ENCODE assay signal across 24 mouse cellular contexts in genomic region chr15:31900325-31900724, GRCm38 (mm10).
A peak's percentile ranks its signal among the peaks of the same experiment; 100 is the strongest.
DNase-seq lines count a peak whose midpoint lies in the region; ATAC-seq and TF ChIP-seq lines count a peak whose summit lies in the region.
"Had no signal": no experiment of that assay in that cellular context is flagged by ENCODE, and none has a peak within 500 bp of the region (broad histone marks: within the 10 kb centered on the region; RNA-seq: fewer than 3 reads in every experiment).

No protein-coding gene starts in this region.

- no peak overlapping the region for H3K4me2 ChIP-seq in forebrain, postnatal 0 days (ENCODE audit: low read depth)
- H3K4me2 ChIP-seq in hindbrain, postnatal 0 days (ENCODE audit: low read depth, low read length): no peak overlapping the region
- H3K4me2 ChIP-seq in hindbrain, embryonic 13.5 days: no peak overlapping the region
- no peak overlapping the region for H3K4me2 ChIP-seq in midbrain, postnatal 0 days (ENCODE audit: low read depth, low read length, poor library complexity, severe bottlenecking)
- H3K4me2 ChIP-seq in midbrain, embryonic 13.5 days (replicated peaks): no peak overlapping the region
- H3K4me2 ChIP-seq: heart, embryonic 11.5 days; hindbrain, embryonic 14.5 days; intestine, embryonic 15.5 days had no signal

- no peak overlapping the region for H3K4me3 ChIP-seq in forebrain, embryonic 10.5 days
- H3K4me3 ChIP-seq in forebrain, postnatal 0 days (ENCODE audit: low read depth, low read length): no peak overlapping the region
- H3K4me3 ChIP-seq in hindbrain, postnatal 0 days (ENCODE audit: low read length): no peak overlapping the region
- no peak overlapping the region for H3K4me3 ChIP-seq in hindbrain, embryonic 13.5 days
- H3K4me3 ChIP-seq in midbrain, postnatal 0 days (ENCODE audit: low read depth, low read length): no peak overlapping the region
- H3K4me3 ChIP-seq in midbrain, embryonic 13.5 days (replicated peaks): no peak overlapping the region
- H3K4me3 ChIP-seq: gastrocnemius, adult 2 months; intestine, embryonic 15.5 days had no signal

- H3K36me3 ChIP-seq in forebrain, embryonic 10.5 days (replicated peaks): no peaks in the 10 kb centered on the region
- H3K36me3 ChIP-seq in forebrain, postnatal 0 days (ENCODE audit: insufficient read depth): no peaks in the 10 kb centered on the region
- no peaks in the 10 kb centered on the region for H3K36me3 ChIP-seq in hindbrain, postnatal 0 days (ENCODE audit: insufficient read depth, low read length)
- H3K36me3 ChIP-seq in hindbrain, embryonic 13.5 days: no peaks in the 10 kb centered on the region
- H3K36me3 ChIP-seq in midbrain, postnatal 0 days (ENCODE audit: insufficient read depth, low read length): no peaks in the 10 kb centered on the region
- no peaks in the 10 kb centered on the region for H3K36me3 ChIP-seq in midbrain, embryonic 13.5 days
- H3K36me3 ChIP-seq: G1E; intestine, embryonic 15.5 days had no signal

- peaks cover 28% of the 10 kb centered on the region for H3K4me1 ChIP-seq in forebrain, embryonic 10.5 days
- no peaks in the 10 kb centered on the region for H3K4me1 ChIP-seq in forebrain, postnatal 0 days (ENCODE audit: insufficient read depth)
- no peaks in the 10 kb centered on the region for H3K4me1 ChIP-seq in hindbrain, postnatal 0 days (ENCODE audit: insufficient read depth, low read length)
- peaks cover 4% of the 10 kb centered on the region; the same call in 1 of the 2 replicates for H3K4me1 ChIP-seq in hindbrain, embryonic 13.5 days (replicated peaks)
- no peaks in the 10 kb centered on the region for H3K4me1 ChIP-seq in midbrain, postnatal 0 days (ENCODE audit: insufficient read depth, low read length)
- H3K4me1 ChIP-seq in midbrain, embryonic 13.5 days (replicated peaks): peaks cover 12% of the 10 kb centered on the region; the same call in 1 of the 2 replicates
- H3K4me1 ChIP-seq: intestine, embryonic 15.5 days had no signal

- H3K9ac ChIP-seq in forebrain, postnatal 0 days: no peak overlapping the region
- H3K9ac ChIP-seq in hindbrain, postnatal 0 days (replicated peaks; ENCODE audit: low read length): no peak overlapping the region
- no peak overlapping the region for H3K9ac ChIP-seq in hindbrain, embryonic 13.5 days
- H3K9ac ChIP-seq in midbrain, postnatal 0 days (replicated peaks; ENCODE audit: low read length, poor library complexity, severe bottlenecking): no peak overlapping the region
- H3K9ac ChIP-seq in midbrain, embryonic 13.5 days (replicated peaks): no peak overlapping the region
- H3K9ac ChIP-seq: hindbrain, embryonic 14.5 days; intestine, embryonic 15.5 days had no signal

- H3K27me3 ChIP-seq in forebrain, embryonic 10.5 days (ENCODE audit: poor library complexity, severe bottlenecking): no peaks in the 10 kb centered on the region
- no peaks in the 10 kb centered on the region for H3K27me3 ChIP-seq in forebrain, postnatal 0 days (ENCODE audit: insufficient read depth, low read length)
- H3K27me3 ChIP-seq in hindbrain, postnatal 0 days (ENCODE audit: insufficient read depth, low read length): no peaks in the 10 kb centered on the region
- H3K27me3 ChIP-seq in hindbrain, embryonic 13.5 days: no peaks in the 10 kb centered on the region
- H3K27me3 ChIP-seq in midbrain, postnatal 0 days (ENCODE audit: insufficient read depth, low read length): no peaks in the 10 kb centered on the region
- no peaks in the 10 kb centered on the region for H3K27me3 ChIP-seq in midbrain, embryonic 13.5 days
- H3K27me3 ChIP-seq: CH12.LX; intestine, embryonic 15.5 days had no signal

- TF ChIP-seq CTCF in forebrain, postnatal 0 days (IDR thresholded peaks at IDR 0.05; ENCODE audit: low read depth): no peak
- TF ChIP-seq CTCF in hindbrain, postnatal 0 days (IDR thresholded peaks at IDR 0.05; ENCODE audit: low read depth): no peak
- TF ChIP-seq CTCF in midbrain, postnatal 0 days (IDR thresholded peaks at IDR 0.05): no peak

- WGBS in forebrain, embryonic 10.5 days: 74% methylated on average over 4 of the region's 4 CpGs
- WGBS in forebrain, postnatal 0 days: 68% methylated on average over 4 of the region's 4 CpGs
- WGBS in hindbrain, postnatal 0 days: 53% methylated on average over 4 of the region's 4 CpGs
- 64% methylated on average over 4 of the region's 4 CpGs for WGBS in hindbrain, embryonic 13.5 days
- WGBS in midbrain, postnatal 0 days: 78% methylated on average over 4 of the region's 4 CpGs
- WGBS in midbrain, embryonic 13.5 days: 73% methylated on average over 4 of the region's 4 CpGs

- ATAC-seq in forebrain, postnatal 0 days: no peak
- peak; percentile 70 for ATAC-seq in hindbrain, postnatal 0 days
- ATAC-seq in hindbrain, embryonic 13.5 days (ENCODE audit: low FRiP score): no peak
- ATAC-seq in midbrain, postnatal 0 days (ENCODE audit: low FRiP score): no peak
- no peak for ATAC-seq in midbrain, embryonic 13.5 days
- ATAC-seq: forebrain, embryonic 16.5 days; intestine, embryonic 15.5 days; Patski had no signal

- H3K27ac ChIP-seq in forebrain, embryonic 10.5 days: peak overlapping the region; percentile 72; the same call in 1 of the 2 replicates
- no peak overlapping the region for H3K27ac ChIP-seq in forebrain, postnatal 0 days (ENCODE audit: low read depth, low read length)
- no peak overlapping the region for H3K27ac ChIP-seq in hindbrain, postnatal 0 days
- no peak overlapping the region for H3K27ac ChIP-seq in hindbrain, embryonic 13.5 days
- no peak overlapping the region for H3K27ac ChIP-seq in midbrain, postnatal 0 days (ENCODE audit: low read depth, low read length)
- no peak overlapping the region for H3K27ac ChIP-seq in midbrain, embryonic 13.5 days
- H3K27ac ChIP-seq: gastrocnemius, adult 2 months; hindbrain, embryonic 14.5 days; intestine, embryonic 15.5 days had no signal

- DNase-seq in forebrain, embryonic 10.5 days (ENCODE audit: extremely low spot score, low spot score): no peak
- DNase-seq in forebrain, postnatal 0 days: no peak
- DNase-seq in hindbrain, postnatal 0 days (ENCODE audit: low spot score): peak; percentile 29
- peak; percentile 31 for DNase-seq in midbrain, postnatal 0 days (ENCODE audit: low spot score)
- no peak for DNase-seq in adrenal gland, postnatal 10 days
- DNase-seq: adrenal gland, postnatal 14 days; B cell, adult 2 months; cerebellum, adult 11 months; cerebellum, adult 2 months; cerebellum, adult 9-11 months; cerebellum, postnatal 25 days; embryo, embryonic 11 days; gastrocnemius, adult 2 months; gastrocnemius, postnatal 14 days; heart, adult 11 months had no signal

- H3K9me3 ChIP-seq in forebrain, embryonic 10.5 days: no peaks in the 10 kb centered on the region
- H3K9me3 ChIP-seq in forebrain, postnatal 0 days (ENCODE audit: low read length): no peaks in the 10 kb centered on the region
- H3K9me3 ChIP-seq in hindbrain, postnatal 0 days (ENCODE audit: low read length): no peaks in the 10 kb centered on the region
- H3K9me3 ChIP-seq in hindbrain, embryonic 13.5 days: no peaks in the 10 kb centered on the region
- H3K9me3 ChIP-seq in midbrain, postnatal 0 days (ENCODE audit: low read length): no peaks in the 10 kb centered on the region
- no peaks in the 10 kb centered on the region for H3K9me3 ChIP-seq in midbrain, embryonic 13.5 days
- H3K9me3 ChIP-seq: G1E; intestine, embryonic 15.5 days had no signal

Comparison
In these comparisons a context has a peak if more than half of its experiments do, and no peak if none do; other contexts are left out.
1. DNase-seq: peak in hindbrain, postnatal 0 days (single experiment) and midbrain, postnatal 0 days (single experiment); none in forebrain, embryonic 10.5 days (single experiment), forebrain, postnatal 0 days (single experiment) and adrenal gland, postnatal 10 days (single experiment).